Mouse (Mus musculus): ENCODE data around the gene Slc7a6os. TPM values are rescaled to one million over a fixed set of nuclear protein-coding genes. Genes with fewer than 3 reads are reported as not detected.

Gene Slc7a6os
- polyA plus RNA-seq, 1 experiment from 2014 or later, result 17.0 TPM

GRCm38 (mm10) chr8:106173566-106173965, 37.2 kb downstream of the Slc7a6os start:
- WGBS, result 87% methylated on average over 3 of the region's 3 CpGs
- Histone ChIP-seq H3K9me3 (ENCODE audit: control insufficient read depth) (no peaks in the 10 kb centered on the region), H3K36me3 (ENCODE audit: control insufficient read depth, insufficient read depth) (no peaks in the 10 kb centered on the region), H3K27me3 (replicated peaks; ENCODE audit: control insufficient read depth, insufficient read depth, low read length) (no peaks in the 10 kb centered on the region), H3K9ac (ENCODE audit: low read depth, low read length) (no peak overlapping the region), H3K4me1 (replicated peaks; ENCODE audit: control insufficient read depth, insufficient read depth, low read length) (0 out of 2 replicates have a peak, but pooled peaks cover 3% of the 10 kb centered on the region), H3K4me3 (ENCODE audit: low read depth, low read length) (no peak overlapping the region), H3K27ac (ENCODE audit: low read depth, low read length) (no peak overlapping the region), H3K4me2 (replicated peaks; ENCODE audit: low read depth) (no peak overlapping the region)
- ATAC-seq, result no peak
- no peak for TF ChIP-seq CTCF (IDR thresholded peaks at IDR 0.05; ENCODE audit: low read depth)

GRCm38 (mm10) chr8:106169934-106170480, 40.7 kb downstream of the Slc7a6os start:
- H3K4me2 ChIP-seq (replicated peaks; ENCODE audit: low read depth), result peak overlapping the region; percentile 94
- no peaks in the 10 kb centered on the region for H3K27me3 ChIP-seq (replicated peaks; ENCODE audit: control insufficient read depth, insufficient read depth, low read length)
- WGBS, result 25% methylated on average over 6 of the region's 6 CpGs
- H3K27ac ChIP-seq (ENCODE audit: low read depth, low read length), result no peak overlapping the region
- 0 out of 2 replicates have a peak overlapping the region, but pooled peaks have one; percentile 62 for H3K9ac ChIP-seq (ENCODE audit: low read depth, low read length)
- ATAC-seq, result no peak
- TF ChIP-seq CTCF (IDR thresholded peaks at IDR 0.05; ENCODE audit: low read depth), result peak; percentile 33; the same call in 1 of the 2 replicates
- no peaks in the 10 kb centered on the region for H3K4me1 ChIP-seq (replicated peaks; ENCODE audit: control insufficient read depth, insufficient read depth, low read length)
- no peaks in the 10 kb centered on the region for H3K36me3 ChIP-seq (ENCODE audit: control insufficient read depth, insufficient read depth)
- no peaks in the 10 kb centered on the region for H3K9me3 ChIP-seq (ENCODE audit: control insufficient read depth)
- peak overlapping the region; percentile 72 for H3K4me3 ChIP-seq (ENCODE audit: low read depth, low read length)

DNA sequence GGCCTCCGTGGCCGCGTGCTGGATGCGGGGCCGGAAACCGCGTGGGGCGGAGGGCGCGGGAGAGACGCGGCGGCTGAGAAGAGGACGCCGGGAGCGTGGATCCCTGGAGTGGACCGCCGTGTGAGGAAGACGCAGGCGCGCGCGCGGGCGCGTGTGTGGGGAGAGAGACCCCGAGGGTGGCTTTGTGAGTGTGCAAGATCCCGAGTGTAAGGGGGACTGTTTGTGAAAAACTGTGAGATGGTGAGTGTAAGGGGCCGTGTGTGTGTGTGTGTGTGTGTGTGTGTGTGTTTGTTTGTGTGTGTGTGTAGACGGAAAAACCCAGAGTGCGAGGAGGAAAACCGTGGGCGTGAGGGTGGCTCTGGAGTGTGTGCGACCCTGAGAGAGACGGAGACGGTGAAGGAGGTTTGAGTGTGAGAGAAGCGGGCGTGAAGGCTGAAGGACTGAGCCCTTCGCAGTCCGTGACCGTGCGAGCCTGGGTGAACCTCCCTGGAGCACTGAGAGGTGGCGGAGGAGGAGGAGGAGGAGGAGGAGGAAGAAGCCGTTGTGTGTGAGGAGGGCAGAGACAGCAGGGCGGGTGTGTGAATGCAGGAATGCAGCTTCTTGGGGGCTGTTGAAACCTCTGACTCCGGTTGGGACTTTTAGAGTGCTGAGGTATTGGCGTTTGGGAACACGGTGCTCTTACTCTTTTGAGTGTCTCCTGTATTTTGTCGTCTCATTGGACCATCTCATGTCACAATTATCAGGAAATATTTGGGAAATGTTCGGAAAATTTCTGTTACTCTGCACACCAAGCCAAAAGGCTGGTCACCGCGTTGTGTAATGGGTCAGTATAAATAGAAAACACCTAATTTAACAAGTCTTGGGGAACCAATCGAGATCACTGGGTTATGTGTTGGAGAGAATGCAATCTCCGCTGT, 41.5 kb downstream of the Slc7a6os start:
- 1% methylated on average over 54 of the region's 54 CpGs for WGBS
- no peaks in the 10 kb centered on the region for H3K9me3 ChIP-seq (ENCODE audit: control insufficient read depth)

DNA sequence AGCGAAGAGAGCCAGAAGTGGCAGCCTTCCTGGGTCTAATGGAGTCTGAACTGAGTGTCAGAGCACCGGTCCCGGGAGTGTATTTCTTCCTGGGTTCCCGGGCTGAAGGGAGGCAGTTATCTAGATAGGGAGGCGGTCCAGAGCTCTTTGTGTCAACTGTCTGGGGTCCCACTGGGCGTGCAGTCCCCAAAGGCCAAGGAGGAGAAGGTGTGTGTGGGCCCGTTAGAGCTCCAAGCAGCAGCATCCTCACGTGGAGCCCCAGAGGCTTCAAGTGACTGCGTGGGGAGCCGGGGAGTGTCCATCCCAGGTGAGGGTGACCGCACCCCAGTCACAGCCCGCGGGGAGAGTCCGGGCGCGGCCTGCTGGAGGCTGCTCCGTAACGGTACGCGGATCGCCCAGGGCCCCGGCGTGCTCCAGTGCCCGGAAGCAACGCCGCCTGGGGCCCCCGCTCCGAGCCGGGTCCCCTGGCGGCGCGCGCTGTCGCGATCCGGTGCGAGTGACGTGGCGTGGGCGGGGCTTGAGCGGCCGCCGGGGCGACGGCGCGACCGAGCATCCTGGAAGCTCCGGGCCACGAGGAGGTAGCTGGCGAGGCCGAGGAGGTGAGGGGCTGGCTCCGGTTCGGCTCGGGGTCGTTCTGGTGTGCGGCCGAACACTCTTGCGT, 42.2 kb downstream of the Slc7a6os start, which contains the start of gene Slc7a6:
Gene Slc7a6 (plus strand): TSS at position 502 of the 661 bp plus-strand sequence.
- H3K9me3 ChIP-seq (ENCODE audit: control insufficient read depth), result no peaks in the 10 kb centered on the region
- TF ChIP-seq CTCF (IDR thresholded peaks at IDR 0.05; ENCODE audit: low read depth), result peak; percentile 33; the same call in 1 of the 2 replicates
- WGBS, result under 1% methylated on average over 58 of the region's 59 CpGs
- peak within 1 kb of the TSS; percentile 46 for H3K27ac ChIP-seq (ENCODE audit: low read depth, low read length)
- peak within 1 kb of the TSS; percentile 72 for H3K4me3 ChIP-seq (ENCODE audit: low read depth, low read length)
- no peaks in the 10 kb centered on the region for H3K4me1 ChIP-seq (replicated peaks; ENCODE audit: control insufficient read depth, insufficient read depth, low read length)
- H3K27me3 ChIP-seq (replicated peaks; ENCODE audit: control insufficient read depth, insufficient read depth, low read length), result no peaks in the 10 kb centered on the region
- H3K9ac ChIP-seq (ENCODE audit: low read depth, low read length), result peak within 1 kb of the TSS; percentile 62
- peak within 1 kb of the TSS; percentile 94 for H3K4me2 ChIP-seq (replicated peaks; ENCODE audit: low read depth)
- H3K36me3 ChIP-seq (ENCODE audit: control insufficient read depth, insufficient read depth), result peaks cover 4% of the 10 kb centered on the region; the same call in 1 of the 2 replicates
- peak; percentile 78 for ATAC-seq

More for the DNA sequence above, 41.5 kb downstream of the Slc7a6os start:
- ATAC-seq, result peak; percentile 59
- no peaks in the 10 kb centered on the region for H3K27me3 ChIP-seq (replicated peaks; ENCODE audit: control insufficient read depth, insufficient read depth, low read length)
- peak overlapping the region; percentile 94 for H3K4me2 ChIP-seq (replicated peaks; ENCODE audit: low read depth)
- no peaks in the 10 kb centered on the region for H3K4me1 ChIP-seq (replicated peaks; ENCODE audit: control insufficient read depth, insufficient read depth, low read length)
- peak overlapping the region; percentile 62 for H3K9ac ChIP-seq (ENCODE audit: low read depth, low read length)
- no peaks in the 10 kb centered on the region for H3K36me3 ChIP-seq (ENCODE audit: control insufficient read depth, insufficient read depth)
- peak overlapping the region; percentile 46 for H3K27ac ChIP-seq (ENCODE audit: low read depth, low read length)
- peak overlapping the region; percentile 72 for H3K4me3 ChIP-seq (ENCODE audit: low read depth, low read length)
- no peak for TF ChIP-seq CTCF (IDR thresholded peaks at IDR 0.05; ENCODE audit: low read depth)

- TF ChIP-seq CTCF (IDR thresholded peaks at IDR 0.05; ENCODE audit: low read depth), result peak; percentile 90
- Histone ChIP-seq H3K27me3 (replicated peaks; ENCODE audit: control insufficient read depth, insufficient read depth, low read length) (no peaks in the 10 kb centered on the region), H3K4me3 (ENCODE audit: low read depth, low read length) (no peak overlapping the region), H3K9me3 (ENCODE audit: control insufficient read depth) (no peaks in the 10 kb centered on the region), H3K36me3 (ENCODE audit: control insufficient read depth, insufficient read depth) (peaks cover 17% of the 10 kb centered on the region; the same call in 1 of the 2 replicates), H3K4me1 (replicated peaks; ENCODE audit: control insufficient read depth, insufficient read depth, low read length) (no peaks in the 10 kb centered on the region), H3K27ac (ENCODE audit: low read depth, low read length) (no peak overlapping the region), H3K4me2 (replicated peaks; ENCODE audit: low read depth) (no peak overlapping the region), H3K9ac (ENCODE audit: low read depth, low read length) (no peak overlapping the region)
- WGBS, result 38% methylated on average over 4 of the region's 4 CpGs
- no peak for ATAC-seq
Observed at GRCm38 (mm10) chr8:106165460-106165859, 45.3 kb downstream of the Slc7a6os start.

DNA sequence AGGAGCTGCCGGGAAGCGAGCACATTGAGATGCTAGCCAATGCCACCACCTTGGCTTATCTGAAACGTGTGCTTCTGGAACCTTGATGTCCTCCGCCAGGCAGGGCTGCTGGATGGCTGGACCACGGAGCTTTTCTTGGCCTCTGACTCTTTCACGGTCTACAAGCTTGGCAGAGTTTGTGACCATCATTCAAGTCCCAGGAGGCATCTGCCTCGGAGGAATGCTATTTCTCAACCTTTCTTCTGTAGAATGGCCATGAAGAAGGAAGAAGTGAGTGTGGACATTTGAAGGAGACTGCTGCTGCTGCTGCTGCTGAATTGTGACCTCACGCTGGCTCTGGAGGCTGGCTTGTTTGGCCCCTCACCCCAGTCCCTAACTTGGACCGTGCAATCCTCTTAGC, 47.5 kb downstream of the Slc7a6os start:
- no peak for TF ChIP-seq CTCF (IDR thresholded peaks at IDR 0.05; ENCODE audit: low read depth)
- no peak for ATAC-seq
- 93% methylated on average over 9 of the region's 9 CpGs for WGBS
- Histone ChIP-seq H3K27ac (ENCODE audit: low read depth, low read length) (no peak overlapping the region), H3K36me3 (ENCODE audit: control insufficient read depth, insufficient read depth) (peaks cover 28% of the 10 kb centered on the region), H3K27me3 (replicated peaks; ENCODE audit: control insufficient read depth, insufficient read depth, low read length) (no peaks in the 10 kb centered on the region), H3K9ac (ENCODE audit: low read depth, low read length) (no peak overlapping the region), H3K4me3 (ENCODE audit: low read depth, low read length) (no peak overlapping the region), H3K4me2 (replicated peaks; ENCODE audit: low read depth) (no peak overlapping the region), H3K4me1 (replicated peaks; ENCODE audit: control insufficient read depth, insufficient read depth, low read length) (no peaks in the 10 kb centered on the region), H3K9me3 (ENCODE audit: control insufficient read depth) (no peaks in the 10 kb centered on the region)

All from intestine, postnatal 0 days (tissue).